Mouse (Mus musculus): ENCODE measurements around the gene Ifi47.
"Not testable (repeated sequence)": the region's sequence is repeated elsewhere in the genome, so short reads cannot be mapped to it uniquely, and the experiment has no call there.

- TF ChIP-seq CTCF (IDR thresholded peaks at IDR 0.05; ENCODE audit: control insufficient read depth, insufficient read depth, low read length); POLR2A (IDR thresholded peaks at IDR 0.05; ENCODE audit: borderline replicate concordance, control insufficient read depth, low read depth, low read length): not testable (repeated sequence)
Observed at GRCm38 (mm10) chr11:49051894-49052293, 24.5 kb upstream of the Ifi47 start.
